Mouse (Mus musculus) G1E (cell line): Measurements from ENCODE around the gene Rprd2. TPM values are rescaled to one million over a fixed set of nuclear protein-coding genes. Genes with fewer than 3 reads are reported as not detected.

ENCODE experiments used
- ATAC-seq: 2 replicates; pipeline ENCODE4 v1.8.0; 2016; ENCODE audit warnings: mild to moderate bottlenecking; ENCODE audit not compliant: insufficient number of reproducible peaks, poor library complexity, low FRiP score, severe bottlenecking; ENCODE audit errors: extremely low read depth
- DNase-seq: peaks from one replicate; pipeline ENCODE4 v3.0.0; 2012; ENCODE audit warnings: low spot score
- H3K27me3 ChIP-seq: 2 replicates; pipeline ENCODE4 v1.6.1; 2012; ENCODE audit warnings: mild to moderate bottlenecking, low read length, inconsistent platforms; ENCODE audit not compliant: insufficient read depth
- H3K36me3 ChIP-seq: replicated peaks from 2 replicates; pipeline ENCODE3; 2012; ENCODE audit warnings: mild to moderate bottlenecking, inconsistent platforms
- H3K4me1 ChIP-seq: 2 replicates; pipeline ENCODE4 v1.6.1; 2012; ENCODE audit warnings: low read depth, low read length, inconsistent platforms, mixed read lengths; ENCODE audit not compliant: insufficient read depth
- H3K4me3 ChIP-seq: 2 replicates; pipeline ENCODE4 v1.5.1; 2012; ENCODE audit warnings: low read depth, mild to moderate bottlenecking, inconsistent platforms, low read length, moderate library complexity, mixed read lengths
- H3K9me3 ChIP-seq: replicated peaks from 2 replicates; pipeline ENCODE4 v1.6.1; 2012; ENCODE audit warnings: inconsistent platforms
- CTCF ChIP-seq: IDR thresholded peaks from 2 replicates; pipeline ENCODE4 v1.5.1; 2012; ENCODE audit warnings: low read depth, low read length, inconsistent platforms, mixed read lengths
- GATA1 ChIP-seq: IDR thresholded peaks from 2 replicates; pipeline ENCODE4 v1.6.1; 2012; ENCODE audit warnings: borderline replicate concordance, low read length, inconsistent platforms, mixed read lengths
- GATA2 ChIP-seq: IDR thresholded peaks from 2 replicates; pipeline ENCODE4 v1.6.1; 2012; ENCODE audit warnings: low read depth, low read length, inconsistent platforms, borderline replicate concordance
- POLR2AphosphoS5 ChIP-seq: IDR thresholded peaks from 2 replicates; pipeline ENCODE4 v1.6.1; 2012; ENCODE audit warnings: low read depth, low read length, inconsistent platforms; ENCODE audit not compliant: insufficient replicate concordance
- TAL1 ChIP-seq: conservative IDR thresholded peaks from 2 replicates; pipeline ENCODE4 v1.6.1; 2012; ENCODE audit warnings: low read depth, low read length, inconsistent platforms, mixed read lengths
- polyA plus RNA-seq: library from polyadenylated mRNA; stranded (reverse); fragments of >175 nt; gene quantifications from 2 replicates; pipeline ENCODE4 v1.2.3, GENCODE M21; 2012
- total RNA-seq, 2 experiments: library from RNA; stranded (forward) in 1 of 2; stranded (reverse) in 1 of 2; fragments of 200-1000 nt in 1 of 2; fragments of >200 nt in 1 of 2; fragmentation: Nextera tagmentation in 1 of 2; gene quantifications; 2 replicates each; pipeline ENCODE4 v1.2.3; 2014 to 2017

The Rprd2 gene
- total and polyA plus RNA-seq, 3 experiments = 9.1 to 116 (median 28.0) TPM

DNA sequence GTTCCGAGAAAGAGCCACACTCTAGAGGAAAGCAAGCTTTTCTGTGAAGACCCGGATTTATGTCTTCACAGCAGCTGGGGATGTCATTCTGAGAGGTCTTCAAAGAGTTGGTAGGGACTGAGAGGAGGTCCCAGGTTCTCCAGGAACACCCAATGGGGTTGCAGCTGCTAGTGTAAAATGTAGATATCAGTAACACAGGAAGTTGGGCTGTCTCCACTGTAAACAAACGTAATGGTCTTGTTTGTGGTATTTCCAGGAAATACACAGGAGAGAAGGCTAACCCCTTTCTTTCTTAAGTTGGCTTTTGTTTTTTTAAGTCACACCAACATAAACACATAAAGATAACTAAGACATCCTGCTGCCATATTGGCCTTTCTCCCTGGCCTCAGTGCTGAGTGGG, 96.3 kb downstream of the Rprd2 start:
- ATAC-seq = no peak
- H3K4me3 ChIP-seq = no peak overlapping the region; the same call in 1 of the 2 replicates

DNA sequence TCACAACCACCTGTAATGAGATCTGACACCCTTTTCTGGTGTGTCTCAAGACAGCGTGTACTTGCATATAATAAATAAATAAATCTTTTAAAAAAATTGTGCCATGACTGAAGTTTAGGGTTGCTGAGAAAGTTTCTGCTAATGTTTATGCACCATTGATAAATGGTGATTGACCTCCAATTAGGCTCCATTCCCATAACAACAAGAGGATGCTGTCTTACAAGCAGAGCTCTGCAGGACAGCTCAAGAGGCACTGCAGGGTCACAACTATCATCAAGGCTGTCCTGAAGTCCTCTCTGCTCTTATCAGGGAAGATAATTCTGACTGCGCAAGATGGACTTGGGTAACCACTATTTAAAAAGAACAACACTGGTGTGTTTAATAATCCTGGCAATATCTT, 100.5 kb downstream of the Rprd2 start:
- DNase-seq (no peak), ATAC-seq (no peak)
- Histone ChIP-seq H3K9me3 (no peaks in the 10 kb centered on the region; the same call in 1 of the 2 replicates), H3K27me3 (no peaks in the 10 kb centered on the region), H3K4me3 (no peak overlapping the region), H3K36me3 (no peaks in the 10 kb centered on the region), H3K4me1 (peaks cover 25% of the 10 kb centered on the region)
- TF ChIP-seq CTCF (no peak), GATA1 (no peak), POLR2AphosphoS5 (no peak), GATA2 (no peak), TAL1 (no peak)

More for the DNA sequence above, 96.3 kb downstream of the Rprd2 start:
- peak; percentile 54 for DNase-seq
- H3K4me1 ChIP-seq = peaks cover 33% of the 10 kb centered on the region
- H3K27me3 ChIP-seq = no peaks in the 10 kb centered on the region
- no peaks in the 10 kb centered on the region for H3K9me3 ChIP-seq
- no peak for TF ChIP-seq POLR2AphosphoS5
- no peak for TF ChIP-seq GATA1
- no peak for TF ChIP-seq CTCF
- no peak for TF ChIP-seq GATA2
- no peak for TF ChIP-seq TAL1
- H3K36me3 ChIP-seq = no peaks in the 10 kb centered on the region

DNA sequence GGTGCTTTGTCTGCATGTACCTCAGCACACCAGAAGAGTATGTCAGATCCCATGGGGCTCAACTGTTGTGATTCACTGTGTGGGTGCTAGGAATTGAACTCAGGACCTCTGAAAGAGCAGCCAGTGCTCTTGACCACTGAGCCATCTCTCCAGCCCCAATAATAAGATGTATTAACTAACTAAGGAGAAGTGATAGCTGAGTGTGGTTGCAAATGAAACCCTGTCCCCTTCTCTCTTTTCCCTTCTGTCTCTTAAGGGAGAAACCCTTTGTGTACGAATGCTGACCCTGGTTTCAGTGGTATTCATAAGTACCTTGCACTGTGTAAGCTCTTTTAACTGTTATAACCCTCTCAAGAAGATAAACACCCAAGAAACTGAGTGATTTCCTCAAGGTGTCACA, 102.6 kb downstream of the Rprd2 start:
- ATAC-seq (no peak), DNase-seq (no peak)
- no peak for TF ChIP-seq GATA1
- no peak for TF ChIP-seq CTCF
- TF ChIP-seq TAL1 = no peak
- TF ChIP-seq POLR2AphosphoS5 = no peak
- TF ChIP-seq GATA2 = no peak
- H3K36me3 ChIP-seq = no peaks in the 10 kb centered on the region
- peaks cover 13% of the 10 kb centered on the region; the same call in 1 of the 2 replicates for H3K4me1 ChIP-seq
- peaks cover 4% of the 10 kb centered on the region; the same call in 1 of the 2 replicates for H3K9me3 ChIP-seq
- no peak overlapping the region for H3K4me3 ChIP-seq
- no peaks in the 10 kb centered on the region for H3K27me3 ChIP-seq

Other genes with a start within 250 kb of the Rprd2 start
- 115 and 117 TPM in 2 replicates for gene Golph3l, start 229.9 kb downstream of the Rprd2 start, total RNA-seq (2014; fragmentation: Nextera tagmentation)
- gene Golph3l, start 229.9 kb downstream of the Rprd2 start, total RNA-seq (2017) = 72.1 and 79.0 TPM in 2 replicates
- 2.3 and 2.4 TPM in 2 replicates for gene Golph3l, start 229.9 kb downstream of the Rprd2 start, polyA plus RNA-seq
- gene Ensa, start 193.9 kb downstream of the Rprd2 start, total RNA-seq (2014; fragmentation: Nextera tagmentation) = 99.9 and 104 TPM in 2 replicates
- 109 and 133 TPM in 2 replicates for gene Ensa, start 193.9 kb downstream of the Rprd2 start, total RNA-seq (2017)
- gene Ensa, start 193.9 kb downstream of the Rprd2 start, polyA plus RNA-seq = 19.2 and 20.4 TPM in 2 replicates
- 296 and 335 TPM in 2 replicates for gene Mcl1, start 160.1 kb downstream of the Rprd2 start, total RNA-seq (2014; fragmentation: Nextera tagmentation)
- gene Mcl1, start 160.1 kb downstream of the Rprd2 start, total RNA-seq (2017) = 263 and 280 TPM in 2 replicates
- 264 and 420 TPM in 2 replicates for gene Mcl1, start 160.1 kb downstream of the Rprd2 start, polyA plus RNA-seq
- not detected in 2 replicates for gene Adamtsl4, start 130.9 kb downstream of the Rprd2 start, total RNA-seq (2014; fragmentation: Nextera tagmentation)
- 0.06 and 0.11 TPM in 2 replicates for gene Adamtsl4, start 130.9 kb downstream of the Rprd2 start, total RNA-seq (2017)
- 0.01 TPM in 1 of 2 replicates, not detected in the other for gene Adamtsl4, start 130.9 kb downstream of the Rprd2 start, polyA plus RNA-seq
- gene Ecm1, start 79.3 kb downstream of the Rprd2 start, total RNA-seq (2014; fragmentation: Nextera tagmentation) = 3.6 and 7.4 TPM in 2 replicates
- 2.4 and 4.0 TPM in 2 replicates for gene Ecm1, start 79.3 kb downstream of the Rprd2 start, total RNA-seq (2017)
- 19.5 and 20.5 TPM in 2 replicates for gene Ecm1, start 79.3 kb downstream of the Rprd2 start, polyA plus RNA-seq
- gene Tars2, start 58.7 kb downstream of the Rprd2 start, total RNA-seq (2014; fragmentation: Nextera tagmentation) = 47.2 and 69.0 TPM in 2 replicates
- gene Tars2, start 58.7 kb downstream of the Rprd2 start, total RNA-seq (2017) = 52.3 and 56.6 TPM in 2 replicates
- gene Tars2, start 58.7 kb downstream of the Rprd2 start, polyA plus RNA-seq = 38.3 and 69.7 TPM in 2 replicates
- gene Prpf3, start 37.0 kb upstream of the Rprd2 start, total RNA-seq (2014; fragmentation: Nextera tagmentation) = 77.2 and 88.7 TPM in 2 replicates
- gene Prpf3, start 37.0 kb upstream of the Rprd2 start, total RNA-seq (2017) = 50.0 and 68.3 TPM in 2 replicates
- 13.9 and 17.5 TPM in 2 replicates for gene Prpf3, start 37.0 kb upstream of the Rprd2 start, polyA plus RNA-seq
- 40.2 and 41.8 TPM in 2 replicates for gene Mrps21, start 52.7 kb upstream of the Rprd2 start, total RNA-seq (2014; fragmentation: Nextera tagmentation)
- 624 and 639 TPM in 2 replicates for gene Mrps21, start 52.7 kb upstream of the Rprd2 start, total RNA-seq (2017)
- gene Mrps21, start 52.7 kb upstream of the Rprd2 start, polyA plus RNA-seq = 43.8 and 190 TPM in 2 replicates
- gene Ciart, start 63.4 kb upstream of the Rprd2 start, total RNA-seq (2014; fragmentation: Nextera tagmentation) = not detected in 2 replicates
- gene Ciart, start 63.4 kb upstream of the Rprd2 start, total RNA-seq (2017) = 1.3 TPM in 2 replicates
- gene Ciart, start 63.4 kb upstream of the Rprd2 start, polyA plus RNA-seq = 0.07 and 0.31 TPM in 2 replicates
- 1.6 and 3.9 TPM in 2 replicates for gene BC028528, start 73.1 kb upstream of the Rprd2 start, total RNA-seq (2014; fragmentation: Nextera tagmentation)
- gene BC028528, start 73.1 kb upstream of the Rprd2 start, total RNA-seq (2017) = 7.5 and 9.3 TPM in 2 replicates
- not detected in 2 replicates for gene BC028528, start 73.1 kb upstream of the Rprd2 start, polyA plus RNA-seq
- gene Aph1a, start 75.1 kb upstream of the Rprd2 start, total RNA-seq (2014; fragmentation: Nextera tagmentation) = 27.5 and 35.0 TPM in 2 replicates
- gene Aph1a, start 75.1 kb upstream of the Rprd2 start, total RNA-seq (2017) = 26.5 and 27.5 TPM in 2 replicates
- gene Aph1a, start 75.1 kb upstream of the Rprd2 start, polyA plus RNA-seq = 90.6 and 102 TPM in 2 replicates
- not detected in 2 replicates for gene Car14, start 85.8 kb upstream of the Rprd2 start, total RNA-seq (2014; fragmentation: Nextera tagmentation)
- gene Car14, start 85.8 kb upstream of the Rprd2 start, total RNA-seq (2017) = 0.11 TPM in 1 of 2 replicates, not detected in the other
- not detected in 2 replicates for gene Car14, start 85.8 kb upstream of the Rprd2 start, polyA plus RNA-seq
- 94.7 and 114 TPM in 2 replicates for gene Anp32e, start 110.4 kb upstream of the Rprd2 start, total RNA-seq (2014; fragmentation: Nextera tagmentation)
- gene Anp32e, start 110.4 kb upstream of the Rprd2 start, total RNA-seq (2017) = 91.8 and 180 TPM in 2 replicates
- 210 and 405 TPM in 2 replicates for gene Anp32e, start 110.4 kb upstream of the Rprd2 start, polyA plus RNA-seq
- gene Plekho1, start 177.1 kb upstream of the Rprd2 start, total RNA-seq (2014; fragmentation: Nextera tagmentation) = 9.7 and 23.3 TPM in 2 replicates
- gene Plekho1, start 177.1 kb upstream of the Rprd2 start, total RNA-seq (2017) = 4.2 and 5.7 TPM in 2 replicates
- gene Plekho1, start 177.1 kb upstream of the Rprd2 start, polyA plus RNA-seq = 10.9 and 14.1 TPM in 2 replicates
- 19.8 and 28.7 TPM in 2 replicates for gene Vps45, start 239.6 kb upstream of the Rprd2 start, total RNA-seq (2014; fragmentation: Nextera tagmentation)
- 16.1 and 21.4 TPM in 2 replicates for gene Vps45, start 239.6 kb upstream of the Rprd2 start, total RNA-seq (2017)
- gene Vps45, start 239.6 kb upstream of the Rprd2 start, polyA plus RNA-seq = 6.1 and 6.7 TPM in 2 replicates